Mouse (Mus musculus) CH12F3 (cell line): ENCODE measurements around the gene Unc5c.

ENCODE experiments used
- in situ Hi-C: fragments of 300-500 bp; cut with MboI; formaldehyde crosslinking; loops from 2 replicates; pipeline ENCODE4 v1.14.3; 2020; ENCODE audit warnings: low sequenced_read_pairs

Gene Unc5c

DNA sequence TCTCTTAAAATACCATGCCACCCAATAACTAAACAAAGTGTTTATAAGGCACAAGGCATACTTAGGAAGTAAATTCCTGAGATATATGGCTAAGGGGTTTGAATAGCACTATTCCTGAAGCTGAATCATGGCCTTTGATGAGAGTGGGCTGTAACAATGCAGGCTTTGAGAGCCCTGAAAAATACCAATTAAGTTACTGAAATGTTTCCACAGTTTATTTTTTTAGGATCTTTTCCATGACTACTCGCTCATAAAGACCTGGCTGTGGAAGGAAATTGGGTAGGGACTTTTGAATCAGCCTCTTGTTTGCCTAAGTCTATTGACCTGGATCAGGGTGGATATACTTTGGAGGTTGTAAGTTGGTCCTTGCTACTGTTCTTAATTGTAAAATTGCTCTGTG, 44.8 kb downstream of the Unc5c start:
- in situ Hi-C loops = no loop called here

DNA sequence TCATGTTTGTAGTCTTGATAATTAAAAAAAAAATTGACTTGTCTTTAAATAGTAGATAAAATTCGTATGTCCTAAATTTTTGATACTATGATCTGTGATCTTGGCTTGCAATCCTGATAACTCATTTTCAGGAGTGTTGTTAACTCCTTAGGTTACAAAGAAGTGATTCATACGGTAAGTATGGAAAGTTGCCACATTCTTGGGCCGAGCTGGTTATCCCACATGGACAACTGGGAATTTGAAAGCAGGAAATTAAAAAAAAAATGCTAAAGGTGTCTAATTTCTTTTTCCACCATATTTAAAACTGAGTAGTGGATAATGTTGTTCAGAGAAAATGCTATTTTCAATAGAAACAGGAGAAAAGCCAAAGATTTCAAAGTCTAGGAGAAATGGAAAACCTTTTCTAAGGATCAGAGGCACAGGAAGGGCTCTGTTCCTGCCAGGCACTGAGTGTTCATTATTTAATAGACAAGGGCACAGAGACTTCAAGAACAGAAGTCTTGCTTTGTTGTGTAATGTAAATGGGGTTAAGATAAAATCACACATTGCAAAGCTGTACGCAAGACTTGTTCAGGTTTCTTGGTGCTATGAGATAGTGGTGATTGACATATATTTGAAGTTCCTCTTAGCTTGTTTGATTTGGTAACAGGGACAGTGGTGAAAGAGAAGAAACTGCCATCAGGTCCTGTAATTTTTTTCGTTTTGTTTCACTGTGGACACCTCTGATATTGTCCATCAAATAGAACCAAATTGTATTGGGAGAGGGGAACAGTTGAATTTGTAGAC, 46.4 kb downstream of the Unc5c start:
- in situ Hi-C loops = no loop called here

DNA sequence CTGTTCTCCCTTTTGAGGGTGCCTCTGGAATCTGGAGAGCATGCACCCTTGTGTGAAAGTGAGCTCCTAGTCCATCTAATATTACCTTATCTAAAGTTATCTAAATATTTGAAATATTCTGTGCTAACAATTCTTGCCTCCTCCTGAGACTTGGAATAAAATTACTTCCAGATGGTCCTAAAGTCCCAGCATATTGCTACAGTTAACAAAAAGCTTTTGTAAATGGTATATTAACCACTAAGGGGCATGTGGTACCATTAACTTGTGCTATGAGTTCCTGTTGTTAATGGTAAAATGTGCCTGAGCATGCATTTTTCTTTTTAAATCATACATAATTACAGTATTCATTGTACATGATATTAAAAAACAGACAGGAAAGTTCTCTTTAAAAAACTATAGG, 63.7 kb downstream of the Unc5c start:
- in situ Hi-C loops = no loop called here

DNA sequence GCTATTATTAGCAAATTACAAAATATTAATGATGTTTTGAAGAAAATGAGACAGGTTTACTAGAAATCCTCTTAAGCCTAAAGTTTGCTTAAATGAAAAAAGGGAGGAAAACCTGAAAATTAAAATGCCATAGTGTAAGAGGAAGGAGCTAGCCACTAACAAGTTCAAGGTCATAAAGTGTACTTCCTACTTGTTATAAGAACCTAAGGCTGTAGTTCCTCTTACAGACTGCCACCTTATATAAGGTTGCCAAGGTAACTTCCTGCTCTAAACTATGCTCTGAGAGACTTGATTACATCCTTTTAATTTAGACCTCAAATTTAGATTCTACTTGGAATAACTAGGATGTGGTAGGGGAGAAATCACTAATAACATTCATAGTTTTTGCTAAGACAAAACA, 64.6 kb downstream of the Unc5c start:
- in situ Hi-C loops = no loop called here

DNA sequence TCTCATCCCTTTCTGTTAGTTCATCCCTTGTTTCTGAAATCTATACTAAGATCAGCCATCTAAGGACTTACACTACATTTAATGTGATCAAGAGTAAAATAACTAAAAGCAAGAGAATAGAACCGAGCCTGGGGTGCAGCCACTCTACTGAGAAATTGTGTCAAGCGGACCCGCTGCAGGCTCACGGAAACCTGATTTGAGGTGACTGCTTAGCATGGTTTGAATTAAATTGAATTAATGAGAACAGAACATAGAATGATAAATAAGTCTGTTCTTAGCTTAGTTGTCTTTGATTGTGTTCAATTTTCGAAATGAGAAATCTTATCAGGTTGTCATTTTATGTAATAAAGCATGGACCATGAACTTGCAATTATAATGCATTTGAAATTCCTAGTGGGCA, 68.8 kb downstream of the Unc5c start:
- in situ Hi-C loops = no loop called here

DNA sequence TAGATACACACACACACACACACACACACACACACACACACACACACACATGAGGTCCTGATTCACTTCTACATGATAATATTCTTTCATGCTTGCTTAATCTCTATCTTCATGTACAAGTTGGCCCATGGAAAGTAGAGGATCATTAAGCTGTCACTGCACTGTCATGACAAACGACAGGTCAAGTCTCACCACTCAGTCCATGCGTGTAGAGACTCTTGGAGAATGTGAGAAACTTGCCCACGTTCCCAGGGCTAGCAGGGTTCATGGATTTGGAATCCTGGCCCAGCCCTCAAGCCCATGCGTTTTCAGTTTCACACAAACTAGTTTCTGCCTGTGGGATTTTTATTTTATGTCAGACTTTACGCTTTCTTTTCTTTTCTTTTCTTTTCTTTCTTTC, 71.8 kb downstream of the Unc5c start:
- in situ Hi-C loops = no loop called here

DNA sequence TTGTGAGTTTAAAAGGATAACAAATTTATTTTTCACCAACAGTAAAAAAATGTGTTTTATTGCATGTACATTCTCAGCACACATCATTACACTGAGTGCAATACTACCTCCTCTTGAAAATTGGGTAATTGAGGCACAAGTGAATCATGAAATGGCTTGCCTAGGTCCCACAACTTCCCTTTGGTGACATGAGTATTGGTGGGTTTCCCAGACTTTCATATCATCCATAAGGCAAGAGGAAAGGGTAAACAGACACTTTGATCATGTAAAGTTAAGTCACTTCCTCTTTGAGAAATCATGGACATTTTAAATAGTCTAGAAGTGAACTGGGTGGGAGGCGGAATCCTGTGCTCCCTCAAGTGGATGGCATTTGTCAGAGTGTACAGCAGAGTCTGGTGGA, 73.1 kb downstream of the Unc5c start:
- in situ Hi-C loops = no loop called here

DNA sequence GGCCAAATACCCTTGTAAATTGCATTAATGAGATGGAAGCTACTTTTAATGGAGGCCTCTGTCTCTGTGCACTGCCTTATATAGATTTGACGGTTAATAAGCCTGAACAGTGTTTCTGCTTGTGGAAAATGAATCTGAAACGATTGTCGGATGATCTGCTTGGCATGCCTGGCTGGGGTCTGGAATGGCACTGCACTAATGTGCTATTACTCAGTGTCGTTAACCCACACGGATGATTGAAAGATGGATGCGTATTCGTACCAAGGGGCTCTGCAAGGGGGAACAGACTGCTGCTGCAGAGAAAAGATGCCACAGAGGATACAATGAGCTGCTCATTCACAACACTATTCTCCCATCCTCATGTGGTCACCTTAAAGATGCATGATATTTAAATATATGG, 75.7 kb downstream of the Unc5c start:
- in situ Hi-C loops = no loop called here

DNA sequence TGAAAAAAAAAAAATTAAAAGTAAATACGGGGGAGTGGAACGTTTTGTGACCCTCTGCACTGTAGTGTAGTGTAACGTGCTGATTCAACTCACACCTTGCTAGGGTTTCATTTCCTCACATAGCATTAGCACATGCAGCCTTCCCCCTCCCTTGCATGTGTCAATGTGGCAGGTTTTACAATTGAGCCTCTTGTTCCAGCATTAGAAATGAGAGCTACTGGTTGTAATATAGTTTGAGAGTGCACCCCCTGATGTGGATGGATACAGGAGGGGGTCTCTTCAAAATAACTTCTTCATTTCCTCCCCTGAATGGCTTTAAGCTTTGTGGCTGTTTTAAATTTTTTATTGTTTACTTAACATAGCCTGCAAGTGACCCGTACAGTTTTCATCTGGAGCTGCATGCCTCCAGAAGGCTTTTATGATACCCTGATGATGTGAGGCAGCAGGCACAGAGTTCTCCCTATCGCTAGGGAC, 82.4 kb downstream of the Unc5c start:
- in situ Hi-C loops = no loop called here

DNA sequence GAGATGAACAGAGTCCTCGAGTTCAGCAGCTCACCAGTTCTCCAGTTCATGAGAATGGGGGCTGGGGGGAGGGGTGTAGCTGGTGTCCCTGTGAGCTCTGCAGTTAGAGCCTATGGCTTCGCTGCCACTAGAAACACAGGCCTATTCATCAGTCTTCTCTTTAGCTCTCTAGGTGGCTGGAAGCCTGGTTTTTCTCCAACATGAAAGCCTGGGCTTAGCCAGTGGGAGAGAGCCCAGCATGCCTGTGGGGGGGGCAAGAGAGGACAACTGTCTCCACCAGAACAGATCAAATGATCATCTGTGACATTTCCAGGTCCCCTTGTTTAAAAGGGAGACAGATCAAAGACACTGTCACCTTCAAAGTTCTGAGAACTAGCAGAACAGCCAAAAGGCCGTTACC, 84.6 kb downstream of the Unc5c start:
- in situ Hi-C loops = no loop called here

DNA sequence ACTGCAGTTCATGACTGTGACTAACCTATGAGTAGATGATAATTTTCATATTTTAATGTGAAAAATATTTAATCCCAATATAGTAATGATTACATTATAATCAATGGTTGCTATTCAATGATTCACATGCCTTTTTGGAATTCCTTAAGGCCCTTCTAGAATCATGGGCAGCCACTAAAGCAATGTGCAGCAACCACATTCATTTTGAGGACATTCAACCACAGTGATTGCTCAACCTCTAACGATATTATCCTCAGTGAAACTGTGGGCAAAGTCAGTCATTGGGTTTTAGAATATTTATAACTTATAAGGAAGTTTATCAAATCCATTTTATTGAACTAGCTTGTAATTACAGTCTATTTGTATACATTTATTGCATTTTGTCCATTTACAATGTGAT, 87.9 kb downstream of the Unc5c start:
- in situ Hi-C loops = no loop called here

DNA sequence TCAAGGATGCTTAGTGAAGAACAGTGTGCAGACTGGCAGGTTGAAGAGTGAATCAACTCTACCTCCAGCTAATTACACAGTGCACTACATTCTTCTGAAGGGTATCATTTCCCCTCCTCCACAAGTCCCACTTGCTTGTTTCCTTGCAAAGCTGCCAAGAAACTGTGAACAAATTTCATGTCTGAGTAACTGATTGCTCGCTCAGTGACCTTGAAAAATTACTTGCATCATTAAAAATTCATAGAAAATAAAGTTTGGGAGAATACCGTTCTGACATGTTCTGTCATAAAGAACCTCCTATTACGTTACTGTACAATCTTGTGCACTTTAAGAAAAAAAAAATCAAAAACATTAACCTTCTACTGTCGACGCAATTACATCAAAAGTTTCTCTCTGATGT, 92.1 kb downstream of the Unc5c start:
- in situ Hi-C loops = no loop called here

DNA sequence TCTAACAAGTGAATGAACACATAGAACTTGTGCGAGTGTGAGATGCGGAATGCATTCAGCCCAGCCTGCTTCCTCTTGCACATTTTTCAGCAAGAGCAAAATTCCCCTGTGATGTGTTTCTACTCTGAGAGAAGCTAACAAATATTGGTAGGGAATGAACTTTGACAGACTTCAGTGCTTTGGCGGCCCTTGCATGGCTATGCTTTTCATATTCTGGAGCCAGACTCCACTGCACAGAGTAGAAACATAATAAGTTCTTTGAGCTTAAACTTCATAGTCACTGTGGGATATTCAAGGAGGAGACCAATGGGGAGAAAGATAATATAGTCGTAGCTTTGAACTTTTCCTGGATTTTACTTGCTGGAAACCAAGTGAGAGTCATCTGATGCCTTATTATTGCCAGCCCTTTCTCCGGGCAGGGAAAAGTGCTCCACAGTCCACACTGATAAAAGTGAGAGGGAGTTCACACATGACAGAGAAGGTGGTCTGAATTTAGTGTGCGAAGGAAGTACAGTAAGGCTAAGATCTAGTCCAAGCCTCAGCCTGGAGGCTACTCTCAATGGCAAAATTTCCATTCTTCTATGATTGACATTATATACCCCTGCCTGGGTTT, 110.2 kb downstream of the Unc5c start:
- in situ Hi-C loops = no loop called here

DNA sequence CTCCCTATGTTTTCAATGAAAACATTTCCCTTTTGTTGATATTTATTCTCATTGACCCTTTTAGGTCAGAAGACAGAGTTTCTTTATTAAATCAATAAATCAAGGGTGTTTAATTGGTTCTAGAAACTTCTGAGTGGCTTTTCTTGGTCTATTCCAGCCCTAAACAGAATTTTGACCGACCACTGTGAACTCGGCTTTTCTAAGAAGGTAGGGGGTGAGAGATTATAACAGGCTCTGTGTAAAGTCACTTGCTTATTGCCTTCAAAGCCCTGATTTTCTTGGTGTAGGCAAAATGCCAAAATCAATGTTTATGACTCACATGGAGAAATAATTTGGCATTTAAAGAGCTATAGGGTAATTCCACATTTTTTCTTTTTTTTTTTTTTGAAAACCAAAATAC, 112.4 kb downstream of the Unc5c start:
- in situ Hi-C loops = no loop called here

DNA sequence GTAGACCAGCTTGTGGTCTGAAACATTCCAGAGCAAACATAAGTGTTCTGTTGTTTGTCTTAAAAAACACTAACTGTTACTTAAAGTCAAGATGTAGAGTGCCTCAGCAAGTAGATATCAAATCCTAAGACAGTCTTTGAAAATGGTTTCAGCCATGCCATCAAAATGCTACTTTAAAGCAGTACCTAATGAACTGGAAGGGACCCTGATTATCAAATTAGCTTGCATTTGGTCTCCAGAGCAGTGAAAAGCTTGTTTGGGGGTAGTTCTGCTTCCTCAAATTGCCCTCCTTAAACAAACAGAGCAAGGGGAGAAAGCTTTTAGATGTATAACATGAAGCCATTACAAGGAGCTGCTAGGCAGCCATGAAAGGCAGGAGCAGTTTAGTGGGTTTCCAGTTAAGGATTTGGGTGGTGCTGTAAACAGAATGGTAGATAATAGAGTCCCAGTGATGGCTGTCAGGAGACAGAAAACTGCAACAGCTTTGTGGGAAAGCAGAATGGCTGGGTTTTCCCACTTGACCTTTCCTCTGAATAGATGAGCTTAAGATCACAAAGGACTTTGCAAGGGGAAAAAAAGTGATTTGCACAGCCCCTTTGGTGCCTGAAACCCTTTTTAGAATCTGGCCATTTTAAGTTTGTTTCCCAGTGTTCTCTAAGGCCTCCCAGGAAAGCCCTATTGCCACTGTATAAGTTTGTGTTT, 116.3 kb downstream of the Unc5c start:
- in situ Hi-C loops = no loop called here

DNA sequence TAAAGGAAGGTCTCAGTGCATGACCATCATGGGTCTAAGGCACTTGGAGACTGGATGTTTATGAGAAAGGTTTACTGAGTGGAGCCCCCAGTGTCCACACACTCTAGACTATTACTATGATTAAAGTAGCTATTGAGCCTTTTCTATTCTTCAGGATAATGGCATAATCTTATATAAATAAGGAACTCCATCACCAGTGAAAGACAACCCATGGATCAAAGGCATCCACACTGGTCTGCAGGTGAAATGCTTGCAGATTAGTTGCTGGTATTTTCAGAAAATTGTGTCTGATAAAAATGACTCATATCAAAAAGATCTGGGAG, 116.8 kb downstream of the Unc5c start:
- in situ Hi-C loops = no loop called here

DNA sequence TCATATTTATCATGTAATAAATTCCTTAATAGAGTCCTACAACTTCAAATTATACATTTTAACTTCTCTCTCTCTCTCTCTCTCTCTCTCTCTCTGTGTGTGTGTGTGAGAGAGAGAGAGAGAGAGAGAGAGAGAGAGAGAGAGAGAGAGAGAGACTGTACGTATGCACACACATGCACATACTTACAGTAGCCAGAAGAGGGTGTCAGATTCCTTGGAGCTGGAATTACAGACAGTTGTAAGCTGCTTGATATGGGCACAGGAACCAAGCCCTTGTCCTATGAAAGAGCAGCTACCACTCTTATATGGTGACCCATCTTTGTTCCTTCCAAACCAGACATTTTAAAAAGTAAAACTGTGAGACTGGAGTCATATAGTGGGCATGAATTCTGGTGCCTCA, 118.2 kb downstream of the Unc5c start:
- in situ Hi-C loops = no loop called here

DNA sequence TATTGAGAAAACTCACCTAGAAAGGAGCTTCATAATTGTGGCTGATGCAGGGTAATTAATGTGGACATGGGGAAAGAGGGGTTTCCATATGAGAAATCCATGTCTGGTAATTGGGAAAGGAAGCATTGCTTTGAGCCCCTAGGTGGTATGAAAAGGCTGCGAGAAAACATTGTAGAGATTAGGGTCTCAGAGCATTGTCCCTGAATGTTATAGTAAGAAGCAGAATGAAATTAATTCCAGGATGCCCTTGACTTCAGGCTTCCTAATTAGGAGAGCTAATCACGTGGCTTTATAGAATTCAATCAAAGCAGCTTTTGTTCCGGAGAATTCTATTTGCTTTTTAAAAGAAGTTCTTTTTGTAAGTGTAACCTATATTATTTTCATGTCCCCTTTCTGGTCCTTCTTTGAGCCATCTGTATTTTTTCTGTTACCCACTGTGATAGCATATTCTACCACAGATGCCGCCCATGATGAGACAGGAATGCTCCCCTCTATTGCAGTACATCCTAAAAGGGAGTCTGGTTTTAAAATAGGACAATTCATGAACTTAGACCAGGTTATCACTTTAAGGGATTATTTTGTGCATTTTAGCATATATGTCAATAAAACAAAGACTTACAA, 124.5 kb downstream of the Unc5c start:
- in situ Hi-C loops = no loop called here

DNA sequence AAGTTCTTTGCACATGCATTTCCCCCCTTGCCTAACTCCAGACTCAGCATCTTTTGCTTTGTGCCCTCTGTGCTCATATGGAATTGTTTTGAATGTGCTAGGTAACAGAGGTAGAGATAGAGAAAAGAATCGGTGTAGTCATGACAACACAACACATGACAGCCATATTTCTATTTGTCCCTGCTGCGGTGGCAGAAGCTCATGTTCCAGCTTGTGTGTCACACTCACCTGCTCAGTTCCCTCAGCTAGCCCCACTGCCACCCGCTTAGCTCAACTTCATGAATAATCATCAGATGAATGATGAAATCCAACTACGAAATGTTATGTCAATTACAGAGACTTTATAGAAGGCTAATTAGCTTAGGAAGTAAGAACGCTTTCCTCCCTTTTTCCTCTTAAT, 128.2 kb downstream of the Unc5c start:
- in situ Hi-C loops = no loop called here

DNA sequence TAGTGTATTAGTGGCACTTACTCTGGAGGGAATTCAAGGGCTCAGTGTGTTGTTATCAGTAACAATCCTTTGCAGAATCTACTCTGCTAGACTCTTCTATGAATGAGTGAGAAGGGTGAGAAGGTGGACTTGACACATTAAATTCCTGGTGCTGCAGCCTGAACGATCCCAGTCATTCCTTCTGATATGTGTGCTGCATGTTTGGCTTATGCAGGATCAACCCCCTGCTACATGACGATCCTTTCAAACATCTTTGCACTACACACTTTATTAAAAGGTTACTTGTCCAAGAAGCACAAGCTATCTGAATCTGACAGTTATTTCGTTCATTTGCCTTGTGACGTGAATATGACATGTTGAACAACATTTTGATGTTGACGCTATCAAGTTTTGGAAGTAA, 129.1 kb downstream of the Unc5c start:
- in situ Hi-C loops = no loop called here

DNA sequence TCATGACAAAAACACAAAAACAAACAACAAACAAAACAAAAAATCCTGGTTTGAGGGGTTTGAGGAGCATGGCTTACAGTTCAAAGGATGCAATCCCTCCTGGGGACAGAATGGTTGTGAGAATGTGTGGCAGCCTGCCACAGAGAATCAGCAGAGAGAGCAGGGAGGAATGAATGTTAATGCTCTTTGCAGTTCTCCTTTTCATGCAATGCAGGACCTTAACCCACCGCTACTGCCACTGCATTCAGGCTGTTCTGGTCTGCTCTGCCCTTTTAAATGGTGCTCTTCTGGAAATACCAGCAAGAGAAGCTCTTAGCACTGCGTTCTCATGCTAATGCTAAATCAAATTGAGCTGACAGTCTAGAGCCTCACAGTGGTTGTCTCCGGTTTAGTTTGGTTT, 130.1 kb downstream of the Unc5c start:
- in situ Hi-C loops = no loop called here

DNA sequence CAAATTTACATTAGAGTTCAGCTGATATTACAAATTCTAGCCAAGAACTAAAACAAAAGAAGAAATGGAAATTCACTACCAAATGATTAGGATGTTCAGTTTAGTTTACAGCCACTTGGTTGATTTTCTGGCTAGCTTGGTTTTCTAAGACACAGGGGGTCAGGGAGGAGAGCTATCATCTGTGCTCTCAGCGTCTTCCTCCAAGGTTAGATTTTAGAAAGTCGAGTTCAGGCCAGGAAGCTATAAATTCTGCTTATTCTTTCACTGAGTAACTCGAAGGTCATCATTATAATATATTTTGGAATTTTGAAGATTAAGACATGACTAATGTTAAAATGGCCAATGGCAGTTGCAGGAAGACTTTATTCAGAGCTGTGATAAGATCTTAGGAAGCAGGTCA, 131.4 kb downstream of the Unc5c start:
- in situ Hi-C loops = no loop called here
